Mouse (Mus musculus): ENCODE measurements around the gene Trpv3. TPM values are rescaled to one million over a fixed set of nuclear protein-coding genes. Genes with fewer than 3 reads are reported as not detected.

Gene Trpv3
- polyA plus RNA-seq, 1 experiment from 2014 or later: 0.03 TPM

- 39% methylated on average over 2 of the region's 2 CpGs for WGBS
- no peaks in the 10 kb centered on the region for H3K27me3 ChIP-seq (ENCODE audit: control insufficient read depth, insufficient read depth, low read length)
- no peak overlapping the region for H3K4me2 ChIP-seq (replicated peaks; ENCODE audit: low read depth, low read length)
- no peak overlapping the region for H3K4me3 ChIP-seq (ENCODE audit: low read depth, low read length)
- no peaks in the 10 kb centered on the region for H3K9me3 ChIP-seq (ENCODE audit: control insufficient read depth, low read length)
- no peak overlapping the region for H3K9ac ChIP-seq (ENCODE audit: low read depth, low read length)
- H3K27ac ChIP-seq (ENCODE audit: low read depth, low read length): no peak overlapping the region
- H3K36me3 ChIP-seq (ENCODE audit: control insufficient read depth, insufficient read depth, low read length): no peaks in the 10 kb centered on the region
- ATAC-seq (ENCODE audit: low FRiP score): no peak
- no peak for DNase-seq (ENCODE audit: low spot score)
- H3K4me1 ChIP-seq (replicated peaks; ENCODE audit: control insufficient read depth, insufficient read depth, low read length): no peaks in the 10 kb centered on the region
Measured at GRCm38 (mm10) chr11:73274821-73275220, 7.6 kb downstream of the Trpv3 start.

GRCm38 (mm10) chr11:73280710-73281109 is 13.5 kb downstream of the Trpv3 start:
- Histone ChIP-seq H3K9ac (ENCODE audit: low read depth, low read length) (no peak overlapping the region), H3K4me2 (replicated peaks; ENCODE audit: low read depth, low read length) (no peak overlapping the region), H3K36me3 (ENCODE audit: control insufficient read depth, insufficient read depth, low read length) (no peaks in the 10 kb centered on the region), H3K4me3 (ENCODE audit: low read depth, low read length) (no peak overlapping the region), H3K27ac (ENCODE audit: low read depth, low read length) (no peak overlapping the region), H3K27me3 (ENCODE audit: control insufficient read depth, insufficient read depth, low read length) (no peaks in the 10 kb centered on the region), H3K4me1 (replicated peaks; ENCODE audit: control insufficient read depth, insufficient read depth, low read length) (no peaks in the 10 kb centered on the region; the same call in 1 of the 2 replicates), H3K9me3 (ENCODE audit: control insufficient read depth, low read length) (no peaks in the 10 kb centered on the region)
- 58% methylated on average over 5 of the region's 5 CpGs for WGBS
- DNase-seq (ENCODE audit: low spot score) (no peak), ATAC-seq (ENCODE audit: low FRiP score) (no peak)

GRCm38 (mm10) chr11:73281528-73282027 is 14.4 kb downstream of the Trpv3 start:
- H3K9ac ChIP-seq (ENCODE audit: low read depth, low read length): peak overlapping the region; percentile 8; the same call in 1 of the 2 replicates

GRCm38 (mm10) chr11:73283369-73283768 is 16.2 kb downstream of the Trpv3 start:
- no peak overlapping the region for H3K27ac ChIP-seq (ENCODE audit: low read depth, low read length)
- no peak for ATAC-seq (ENCODE audit: low FRiP score)
- WGBS: 87% methylated on average over 9 of the region's 9 CpGs

More at GRCm38 (mm10) chr11:73281528-73282027, 14.4 kb downstream of the Trpv3 start:
- Histone ChIP-seq H3K36me3 (ENCODE audit: control insufficient read depth, insufficient read depth, low read length) (no peaks in the 10 kb centered on the region), H3K4me1 (replicated peaks; ENCODE audit: control insufficient read depth, insufficient read depth, low read length) (no peaks in the 10 kb centered on the region; the same call in 1 of the 2 replicates), H3K4me2 (replicated peaks; ENCODE audit: low read depth, low read length) (peak overlapping the region; percentile 37), H3K27ac (ENCODE audit: low read depth, low read length) (no peak overlapping the region), H3K4me3 (ENCODE audit: low read depth, low read length) (peak overlapping the region; percentile 26; the same call in 1 of the 2 replicates), H3K27me3 (ENCODE audit: control insufficient read depth, insufficient read depth, low read length) (no peaks in the 10 kb centered on the region), H3K9me3 (ENCODE audit: control insufficient read depth, low read length) (no peaks in the 10 kb centered on the region)
- ATAC-seq (ENCODE audit: low FRiP score) (peak; percentile 72), DNase-seq (ENCODE audit: low spot score) (peak; percentile 59)
- 4% methylated on average over 16 of the region's 16 CpGs for WGBS

GRCm38 (mm10) chr11:73283926-73284325 is 16.7 kb downstream of the Trpv3 start:
- Histone ChIP-seq H3K4me3 (ENCODE audit: low read depth, low read length) (no peak overlapping the region), H3K4me1 (replicated peaks; ENCODE audit: control insufficient read depth, insufficient read depth, low read length) (no peaks in the 10 kb centered on the region; the same call in 1 of the 2 replicates), H3K9me3 (ENCODE audit: control insufficient read depth, low read length) (no peaks in the 10 kb centered on the region), H3K4me2 (replicated peaks; ENCODE audit: low read depth, low read length) (no peak overlapping the region), H3K36me3 (ENCODE audit: control insufficient read depth, insufficient read depth, low read length) (no peaks in the 10 kb centered on the region), H3K27me3 (ENCODE audit: control insufficient read depth, insufficient read depth, low read length) (no peaks in the 10 kb centered on the region), H3K9ac (ENCODE audit: low read depth, low read length) (no peak overlapping the region), H3K27ac (ENCODE audit: low read depth, low read length) (no peak overlapping the region)
- ATAC-seq (ENCODE audit: low FRiP score): no peak
- no peak for DNase-seq (ENCODE audit: low spot score)
- 44% methylated on average over 1 of the region's 1 CpGs for WGBS

More at GRCm38 (mm10) chr11:73283369-73283768, 16.2 kb downstream of the Trpv3 start:
- Histone ChIP-seq H3K4me2 (replicated peaks; ENCODE audit: low read depth, low read length) (no peak overlapping the region), H3K4me1 (replicated peaks; ENCODE audit: control insufficient read depth, insufficient read depth, low read length) (no peaks in the 10 kb centered on the region; the same call in 1 of the 2 replicates), H3K9me3 (ENCODE audit: control insufficient read depth, low read length) (no peaks in the 10 kb centered on the region), H3K27me3 (ENCODE audit: control insufficient read depth, insufficient read depth, low read length) (no peaks in the 10 kb centered on the region), H3K36me3 (ENCODE audit: control insufficient read depth, insufficient read depth, low read length) (no peaks in the 10 kb centered on the region), H3K9ac (ENCODE audit: low read depth, low read length) (no peak overlapping the region), H3K4me3 (ENCODE audit: low read depth, low read length) (no peak overlapping the region)
- no peak for DNase-seq (ENCODE audit: low spot score)

- Histone ChIP-seq H3K9ac (ENCODE audit: low read depth, low read length) (no peak overlapping the region), H3K4me2 (replicated peaks; ENCODE audit: low read depth, low read length) (no peak overlapping the region), H3K9me3 (ENCODE audit: control insufficient read depth, low read length) (no peaks in the 10 kb centered on the region), H3K36me3 (ENCODE audit: control insufficient read depth, insufficient read depth, low read length) (no peaks in the 10 kb centered on the region), H3K4me1 (replicated peaks; ENCODE audit: control insufficient read depth, insufficient read depth, low read length) (no peaks in the 10 kb centered on the region; the same call in 1 of the 2 replicates), H3K27ac (ENCODE audit: low read depth, low read length) (no peak overlapping the region), H3K27me3 (ENCODE audit: control insufficient read depth, insufficient read depth, low read length) (no peaks in the 10 kb centered on the region), H3K4me3 (ENCODE audit: low read depth, low read length) (no peak overlapping the region)
- ATAC-seq (ENCODE audit: low FRiP score): no peak
- DNase-seq (ENCODE audit: low spot score): no peak
Measured at GRCm38 (mm10) chr11:73284351-73284750, 17.2 kb downstream of the Trpv3 start.

- no peak for ATAC-seq (ENCODE audit: low FRiP score)
- 86% methylated on average over 1 of the region's 1 CpGs for WGBS
- DNase-seq (ENCODE audit: low spot score): no peak
- H3K4me1 ChIP-seq (replicated peaks; ENCODE audit: control insufficient read depth, insufficient read depth, low read length): no peaks in the 10 kb centered on the region
- H3K9ac ChIP-seq (ENCODE audit: low read depth, low read length): no peak overlapping the region
- H3K4me3 ChIP-seq (ENCODE audit: low read depth, low read length): no peak overlapping the region
- no peak overlapping the region for H3K27ac ChIP-seq (ENCODE audit: low read depth, low read length)
- H3K9me3 ChIP-seq (ENCODE audit: control insufficient read depth, low read length): no peaks in the 10 kb centered on the region
- no peaks in the 10 kb centered on the region for H3K27me3 ChIP-seq (ENCODE audit: control insufficient read depth, insufficient read depth, low read length)
- no peaks in the 10 kb centered on the region for H3K36me3 ChIP-seq (ENCODE audit: control insufficient read depth, insufficient read depth, low read length)
- H3K4me2 ChIP-seq (replicated peaks; ENCODE audit: low read depth, low read length): no peak overlapping the region
Measured at GRCm38 (mm10) chr11:73289621-73290020, 22.4 kb downstream of the Trpv3 start.

GRCm38 (mm10) chr11:73303123-73303522 is 35.9 kb downstream of the Trpv3 start:
- Histone ChIP-seq H3K4me1 (replicated peaks; ENCODE audit: control insufficient read depth, insufficient read depth, low read length) (no peaks in the 10 kb centered on the region), H3K36me3 (ENCODE audit: control insufficient read depth, insufficient read depth, low read length) (no peaks in the 10 kb centered on the region), H3K27me3 (ENCODE audit: control insufficient read depth, insufficient read depth, low read length) (no peaks in the 10 kb centered on the region), H3K27ac (ENCODE audit: low read depth, low read length) (no peak overlapping the region), H3K4me3 (ENCODE audit: low read depth, low read length) (no peak overlapping the region), H3K4me2 (replicated peaks; ENCODE audit: low read depth, low read length) (no peak overlapping the region), H3K9me3 (ENCODE audit: control insufficient read depth, low read length) (no peaks in the 10 kb centered on the region), H3K9ac (ENCODE audit: low read depth, low read length) (no peak overlapping the region)
- DNase-seq (ENCODE audit: low spot score) (no peak), ATAC-seq (ENCODE audit: low FRiP score) (no peak)
- WGBS: 48% methylated on average over 2 of the region's 2 CpGs

GRCm38 (mm10) chr11:73315961-73316360 is 48.8 kb downstream of the Trpv3 start:
- Histone ChIP-seq H3K4me2 (replicated peaks; ENCODE audit: low read depth, low read length) (no peak overlapping the region), H3K9me3 (ENCODE audit: control insufficient read depth, low read length) (no peaks in the 10 kb centered on the region)
- 32% methylated on average over 3 of the region's 3 CpGs for WGBS

More at GRCm38 (mm10) chr11:73315961-73316360, 48.8 kb downstream of the Trpv3 start:
- Histone ChIP-seq H3K27ac (ENCODE audit: low read depth, low read length) (no peak overlapping the region), H3K36me3 (ENCODE audit: control insufficient read depth, insufficient read depth, low read length) (no peaks in the 10 kb centered on the region), H3K4me1 (replicated peaks; ENCODE audit: control insufficient read depth, insufficient read depth, low read length) (no peaks in the 10 kb centered on the region), H3K4me3 (ENCODE audit: low read depth, low read length) (no peak overlapping the region), H3K27me3 (ENCODE audit: control insufficient read depth, insufficient read depth, low read length) (no peaks in the 10 kb centered on the region), H3K9ac (ENCODE audit: low read depth, low read length) (no peak overlapping the region)
- no peak for ATAC-seq (ENCODE audit: low FRiP score)
- no peak for DNase-seq (ENCODE audit: low spot score)

Measured in hindbrain, embryonic 11.5 days (tissue).